Mouse (Mus musculus) Muller cell, postnatal 12 days (primary cell): ENCODE measurements at regions not wholly inside any gene's neighbourhood (a gene's known extent, or its start where the extent isn't known, plus 50 kb on each side); places are given as distances from the start of the nearest gene placed in this dataset.

Experiments
- DNase-seq: peaks from one replicate; pipeline ENCODE4 v3.0.0-alpha.2; 2015; ENCODE audit errors: inconsistent ontology term

- DNase-seq: peak; percentile 2
Measured at GRCm38 (mm10) chr12:67471666-67472065, 249.3 kb upstream of the Mdga2 start.

DNA sequence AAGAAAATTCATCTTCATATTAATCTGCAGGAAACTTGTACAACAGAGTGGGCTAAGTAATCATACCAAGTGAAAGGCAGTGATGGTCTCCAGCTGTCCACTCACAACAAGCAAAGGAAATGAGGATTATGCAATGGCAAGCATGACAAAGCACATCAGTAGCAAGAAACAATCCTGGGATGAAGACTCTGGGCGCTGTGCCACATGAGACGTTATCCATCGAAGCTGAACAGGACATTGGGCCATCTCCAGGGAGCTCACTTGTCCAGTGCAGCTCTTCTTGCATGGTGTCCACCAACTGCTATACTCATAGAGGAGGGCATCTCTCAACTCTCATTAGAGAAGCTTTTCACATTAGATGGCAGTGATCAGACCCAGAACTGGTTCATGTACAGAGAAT is 248.7 kb upstream of the Mdga2 start:
- DNase-seq: peak; percentile 78

DNA sequence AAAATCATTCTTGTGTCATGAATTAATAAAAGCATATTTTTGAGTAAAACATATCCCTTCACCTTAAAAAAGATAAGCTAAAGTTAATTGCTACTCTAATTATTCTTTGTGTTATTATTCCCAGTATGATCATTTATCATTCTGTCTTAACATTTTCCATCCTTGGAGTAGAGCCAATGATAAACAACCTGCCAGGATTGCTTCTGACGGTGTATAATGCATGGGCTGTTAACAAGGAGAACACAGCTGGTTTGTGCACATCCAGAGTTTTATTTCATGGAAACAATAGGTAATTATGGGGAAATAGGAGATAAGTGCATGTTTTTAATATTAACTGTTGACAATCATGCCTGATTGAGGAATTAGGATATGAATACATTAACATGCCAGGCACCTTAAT is 226.8 kb upstream of the Mdga2 start:
- DNase-seq: no peak

DNA sequence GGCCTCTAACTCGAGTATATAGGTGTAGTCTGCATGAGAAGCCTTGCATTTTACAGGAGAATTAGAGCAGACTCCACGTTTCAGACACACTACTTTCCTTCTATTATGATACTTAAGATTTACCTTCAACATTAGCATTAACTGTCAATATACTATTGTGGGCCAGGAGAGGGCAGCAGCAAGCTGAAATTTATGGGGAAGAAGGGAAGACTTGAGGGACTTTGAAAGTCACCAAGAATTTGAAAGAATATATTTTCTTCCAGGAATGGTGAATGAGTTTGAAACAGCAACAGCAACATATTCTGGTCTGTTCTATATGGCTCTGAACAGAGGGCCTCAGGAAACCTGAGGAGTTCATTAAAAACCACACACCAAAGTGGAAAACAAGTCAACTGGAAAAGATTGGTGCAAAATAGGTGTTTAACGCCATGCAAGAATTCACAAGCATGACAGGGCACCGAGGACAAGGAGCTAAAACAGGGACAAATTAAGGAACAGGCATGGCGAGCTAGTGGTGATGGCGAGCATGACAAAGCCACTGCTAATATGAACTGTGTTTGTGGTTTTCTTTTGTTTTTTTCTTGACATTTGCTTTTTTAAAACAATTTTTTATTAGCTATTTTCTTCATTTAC is 208.1 kb upstream of the Mdga2 start:
- DNase-seq: peak; percentile 24

DNA sequence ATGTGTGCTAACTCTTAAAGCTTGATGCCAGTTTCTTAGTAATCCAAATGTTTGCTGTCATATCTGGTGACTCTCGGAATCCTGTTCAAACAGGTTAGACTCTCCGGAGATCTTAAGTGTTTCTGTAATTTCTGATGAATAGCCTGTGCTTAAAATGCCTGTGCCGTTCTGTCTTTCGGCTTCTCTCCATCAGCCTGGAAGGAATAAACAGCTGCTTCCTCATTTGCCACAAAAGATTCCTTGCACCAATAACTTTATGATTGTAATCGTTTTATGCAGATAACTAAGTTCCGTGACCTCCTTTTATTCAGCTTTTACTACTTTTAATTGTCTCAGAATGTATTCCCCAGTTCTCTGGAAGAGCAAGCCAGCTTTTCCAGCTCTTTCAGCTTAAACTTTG is 204.5 kb upstream of the Mdga2 start:
- no peak for DNase-seq

GRCm38 (mm10) chr12:67399537-67399936 is 177.2 kb upstream of the Mdga2 start:
- no peak for DNase-seq

DNA sequence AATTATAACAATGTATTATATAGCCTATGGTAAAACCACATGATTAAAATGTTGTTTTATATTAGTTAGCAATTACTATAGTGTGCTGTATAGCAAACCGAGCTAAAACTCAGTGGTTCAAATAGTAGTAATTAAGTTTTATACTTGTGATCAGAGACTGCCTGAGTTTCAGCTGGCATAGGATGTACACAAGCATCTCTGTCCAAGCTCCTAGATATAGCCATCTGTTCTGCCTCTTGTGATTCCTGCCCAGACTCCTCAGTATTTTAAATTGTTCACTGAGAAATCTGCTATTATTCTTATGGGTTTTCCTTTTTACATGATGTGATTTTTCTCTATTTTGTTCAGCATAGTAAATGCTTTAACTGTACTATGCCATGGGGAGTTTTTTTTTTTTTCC is 152.2 kb upstream of the Mdga2 start:
- no peak for DNase-seq

- DNase-seq: peak; percentile 51
Measured at GRCm38 (mm10) chr12:67348551-67348950, 126.2 kb upstream of the Mdga2 start.

DNA sequence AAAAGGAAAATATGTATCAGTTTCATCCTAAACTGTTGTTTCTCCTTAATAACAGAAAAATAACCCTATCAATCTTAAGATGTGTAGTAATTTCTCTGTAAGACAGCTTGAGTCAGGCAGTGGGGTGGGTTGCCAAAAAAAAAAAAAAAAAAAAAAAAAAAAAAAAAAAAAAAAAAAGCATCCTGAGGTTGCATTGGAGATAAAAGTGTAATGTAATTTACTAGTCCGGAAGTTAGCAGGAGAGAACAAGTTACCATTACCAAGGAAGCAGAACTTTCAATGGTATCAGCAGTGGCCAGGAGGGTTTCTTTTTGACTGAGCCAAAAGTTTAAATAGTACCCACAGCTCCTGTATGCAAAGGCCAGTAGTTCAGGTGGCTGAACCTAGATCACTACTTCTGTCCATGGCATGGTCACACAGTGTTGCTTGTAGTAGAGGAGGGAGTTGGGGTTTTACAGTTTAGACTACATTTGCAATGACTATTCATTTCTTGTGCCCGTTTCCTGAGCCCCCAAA is 110.2 kb upstream of the Mdga2 start:
- DNase-seq: no peak

- no peak for DNase-seq
Measured at GRCm38 (mm10) chr12:67326326-67326725, 104.0 kb upstream of the Mdga2 start.

DNA sequence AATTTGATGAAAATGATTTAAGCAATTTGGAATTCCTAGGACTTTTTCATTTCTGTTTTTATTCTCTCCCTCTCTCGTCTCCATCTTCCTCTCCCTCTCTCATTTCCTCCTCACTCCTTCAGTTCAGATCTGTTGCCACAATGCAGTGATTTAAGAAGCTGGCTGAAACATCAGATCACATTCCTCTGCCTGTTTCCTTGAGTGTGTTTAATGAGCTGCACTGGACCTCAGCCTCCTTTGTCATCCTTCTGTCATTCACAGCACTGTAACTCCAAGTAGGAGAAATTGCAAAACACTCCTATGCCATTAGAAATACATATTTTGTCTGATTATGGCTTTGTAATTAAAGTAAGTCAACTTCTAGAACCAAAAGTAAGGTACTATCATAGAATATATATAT is 103.5 kb upstream of the Mdga2 start:
- peak; percentile 30 for DNase-seq

DNA sequence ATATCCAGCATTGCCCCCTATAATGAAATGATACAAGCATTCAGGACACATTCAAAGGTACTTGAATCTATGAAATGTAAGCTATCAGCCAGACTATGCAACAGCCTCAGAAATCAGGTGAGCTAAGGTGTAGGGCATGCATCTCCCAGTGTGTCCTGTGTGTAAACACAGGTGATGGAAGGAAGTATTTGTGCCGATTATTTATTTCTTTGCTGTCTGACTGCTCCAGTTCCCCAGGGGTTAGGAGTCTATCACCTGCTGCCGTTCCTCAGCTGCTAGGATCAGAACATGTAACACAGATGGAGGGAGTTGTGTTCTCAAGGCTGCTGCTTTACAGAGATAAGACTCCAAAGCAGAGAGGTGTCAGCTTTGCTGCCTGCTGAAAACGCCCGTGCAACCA is 103.0 kb upstream of the Mdga2 start:
- DNase-seq: no peak

GRCm38 (mm10) chr12:67318687-67319086 is 96.3 kb upstream of the Mdga2 start:
- no peak for DNase-seq

DNA sequence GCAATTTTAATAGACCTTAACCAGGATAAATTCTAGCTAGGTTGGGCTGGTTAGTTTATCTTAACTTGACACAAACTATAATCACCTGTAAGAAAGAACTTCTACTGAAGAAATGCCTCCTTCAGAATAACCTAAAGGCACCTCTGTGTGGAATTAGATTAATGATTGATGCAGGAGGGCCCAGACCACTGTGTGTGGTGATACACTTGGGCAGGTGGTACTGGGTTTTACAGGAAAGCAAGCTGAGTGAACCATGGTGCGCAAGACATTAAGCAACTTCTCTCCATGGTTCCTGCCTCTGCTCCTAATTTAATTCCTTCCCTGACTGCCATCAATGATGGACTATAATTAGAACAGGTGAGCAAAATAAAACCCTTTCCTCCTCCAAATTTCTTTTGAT is 77.9 kb upstream of the Mdga2 start:
- no peak for DNase-seq

DNA sequence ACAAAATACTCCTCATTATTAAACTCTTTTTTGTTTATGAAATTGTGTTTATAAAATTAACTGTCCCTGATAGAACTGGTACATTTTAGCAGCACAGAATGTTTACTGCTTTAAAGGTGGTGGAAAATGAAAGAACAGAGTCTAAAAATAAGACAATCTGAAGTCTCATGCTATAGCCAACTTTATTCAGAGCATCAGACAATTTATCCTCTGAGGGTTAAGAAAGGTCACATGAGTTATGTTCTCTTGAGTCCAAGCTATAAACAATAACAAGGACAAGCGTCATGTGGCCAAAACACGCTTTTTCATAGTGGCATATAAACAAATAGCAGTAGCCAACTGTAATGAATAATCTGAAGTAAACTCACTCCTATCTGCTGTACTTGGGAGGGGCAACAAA is 67.7 kb upstream of the Mdga2 start:
- no peak for DNase-seq

GRCm38 (mm10) chr12:67272863-67273262 is 50.5 kb upstream of the Mdga2 start:
- DNase-seq: no peak

DNA sequence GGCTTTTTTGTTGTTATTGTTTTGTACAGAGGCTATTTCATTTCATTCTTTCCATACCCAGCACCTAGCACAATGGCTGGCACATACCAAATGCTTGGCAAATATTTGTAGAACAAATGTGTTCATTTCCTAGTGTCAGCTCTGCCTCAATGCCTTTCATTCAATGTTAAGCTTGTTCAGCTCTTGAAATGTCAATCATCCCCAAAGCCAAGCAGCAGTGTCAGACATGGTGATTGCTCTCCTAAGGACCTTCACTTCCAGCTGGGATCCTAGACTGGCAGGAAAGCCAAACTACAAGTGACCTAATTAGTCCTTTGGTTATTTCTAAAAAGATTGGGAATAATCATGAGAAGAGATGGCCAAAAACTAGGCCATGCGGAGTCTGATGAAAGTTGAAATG is 50.0 kb upstream of the Mdga2 start:
- DNase-seq: peak; percentile 69
